Mouse (Mus musculus) lung, embryonic 15.5 days (tissue): ENCODE measurements around the gene Slc35b1. TPM values are rescaled to one million over a fixed set of nuclear protein-coding genes. Genes with fewer than 3 reads are reported as not detected.
A peak's percentile ranks its signal among the peaks of the same experiment; 100 is the strongest.

Experiments
- ATAC-seq: fragments of 200-750 bp; cut with Nextera tagmentation; 2 replicates; pipeline ENCODE4 v1.8.0; 2017; ENCODE audit warnings: moderate number of reproducible peaks, borderline replicate concordance; ENCODE audit not compliant: low FRiP score, low TSS enrichment; ENCODE audit errors: extremely low read depth
- H3K27ac ChIP-seq: fragments of 300-500 bp; sonication (generic); 2 replicates; pipeline ENCODE4 v1.5.1; 2015; ENCODE audit warnings: moderate library complexity, mild to moderate bottlenecking, inconsistent platforms
- H3K27me3 ChIP-seq: fragments of 300-500 bp; sonication (generic); 2 replicates; pipeline ENCODE4 v1.6.1; 2015; ENCODE audit warnings: inconsistent platforms
- H3K36me3 ChIP-seq: fragments of 300-500 bp; sonication (generic); 2 replicates; pipeline ENCODE4 v1.6.1; 2015; ENCODE audit warnings: inconsistent platforms
- H3K4me1 ChIP-seq: fragments of 300-500 bp; sonication (generic); 2 replicates; pipeline ENCODE4 v1.6.1; 2015; ENCODE audit warnings: inconsistent platforms
- H3K4me2 ChIP-seq: fragments of 300-500 bp; sonication (generic); 2 replicates; pipeline ENCODE4 v1.6.1; 2015; ENCODE audit warnings: inconsistent platforms, mild to moderate bottlenecking, moderate library complexity
- H3K4me3 ChIP-seq: fragments of 300-500 bp; sonication (generic); 2 replicates; pipeline ENCODE4 v1.5.1; 2015; ENCODE audit warnings: mild to moderate bottlenecking, inconsistent platforms
- H3K9ac ChIP-seq: fragments of 300-500 bp; sonication (generic); 2 replicates; pipeline ENCODE4 v1.6.1; 2015; ENCODE audit warnings: inconsistent platforms
- H3K9me3 ChIP-seq: fragments of 300-500 bp; sonication (generic); 2 replicates; pipeline ENCODE4 v1.6.1; 2016; ENCODE audit warnings: inconsistent platforms
- WGBS: fragments of 180-500 bp; shearing (Covaris S2); methylation state at CpG from one replicate; pipeline ENCODE4 v1.1.7; 2015; 5-methylcytosine and 5-hydroxymethylcytosine counted together
- polyA plus RNA-seq: library from polyadenylated mRNA; unstranded; fragments of >200 nt; fragmentation: Nextera tagmentation; extraction: Ambion mirVana; gene quantifications from 2 replicates; pipeline ENCODE4 v1.2.1, GENCODE M21; 2015

Gene Slc35b1
- polyA plus RNA-seq, 1 experiment from 2014 or later: 102 TPM

GRCm38 (mm10) chr11:95367011-95367735 lies 17.3 kb upstream of the Slc35b1 start:
- no peak overlapping the region for H3K4me3 ChIP-seq
- no peak for ATAC-seq
- H3K4me1 ChIP-seq: peaks cover 52% of the 10 kb centered on the region
- no peak overlapping the region for H3K4me2 ChIP-seq
- 0 out of 2 replicates have a peak overlapping the region, but pooled peaks have one; percentile 1 for H3K27ac ChIP-seq
- WGBS: 74% methylated on average over 8 of the region's 8 CpGs
- H3K27me3 ChIP-seq: no peaks in the 10 kb centered on the region
- H3K9me3 ChIP-seq: no peaks in the 10 kb centered on the region
- 0 out of 2 replicates have a peak, but pooled peaks cover 6% of the 10 kb centered on the region for H3K36me3 ChIP-seq
- H3K9ac ChIP-seq: no peak overlapping the region

- Histone ChIP-seq H3K27ac (no peak overlapping the region), H3K4me2 (no peak overlapping the region), H3K27me3 (no peaks in the 10 kb centered on the region), H3K9ac (no peak overlapping the region), H3K36me3 (peaks cover 15% of the 10 kb centered on the region), H3K9me3 (no peaks in the 10 kb centered on the region), H3K4me3 (no peak overlapping the region), H3K4me1 (peaks cover 48% of the 10 kb centered on the region)
- WGBS: 90% methylated on average over 8 of the region's 8 CpGs
- ATAC-seq: no peak
Observed at GRCm38 (mm10) chr11:95368231-95368823, 16.2 kb upstream of the Slc35b1 start.

- WGBS: 91% methylated on average over 4 of the region's 4 CpGs
- no peak overlapping the region for H3K4me3 ChIP-seq
- no peak for ATAC-seq
- H3K27ac ChIP-seq: no peak overlapping the region
- no peaks in the 10 kb centered on the region for H3K27me3 ChIP-seq
- H3K4me2 ChIP-seq: no peak overlapping the region
- peaks cover 18% of the 10 kb centered on the region for H3K36me3 ChIP-seq
- no peak overlapping the region for H3K9ac ChIP-seq
- H3K4me1 ChIP-seq: peaks cover 48% of the 10 kb centered on the region
- H3K9me3 ChIP-seq: no peaks in the 10 kb centered on the region
Observed at GRCm38 (mm10) chr11:95368871-95369270, 15.6 kb upstream of the Slc35b1 start.

GRCm38 (mm10) chr11:95369964-95370890 lies 14.3 kb upstream of the Slc35b1 start:
- peak overlapping the region; percentile 56 for H3K27ac ChIP-seq
- ATAC-seq: peak; percentile 60; the same call in 1 of the 2 replicates
- H3K36me3 ChIP-seq: peaks cover 31% of the 10 kb centered on the region
- H3K4me1 ChIP-seq: peaks cover 37% of the 10 kb centered on the region
- no peak overlapping the region for H3K4me3 ChIP-seq
- H3K4me2 ChIP-seq: no peak overlapping the region
- no peak overlapping the region for H3K9ac ChIP-seq
- 57% methylated on average over 15 of the region's 15 CpGs for WGBS
- H3K9me3 ChIP-seq: no peaks in the 10 kb centered on the region
- H3K27me3 ChIP-seq: no peaks in the 10 kb centered on the region

GRCm38 (mm10) chr11:95371182-95371581 lies 13.3 kb upstream of the Slc35b1 start:
- Histone ChIP-seq H3K4me2 (no peak overlapping the region), H3K9ac (no peak overlapping the region), H3K4me3 (no peak overlapping the region), H3K36me3 (peaks cover 40% of the 10 kb centered on the region), H3K4me1 (peaks cover 28% of the 10 kb centered on the region), H3K27ac (no peak overlapping the region), H3K9me3 (no peaks in the 10 kb centered on the region), H3K27me3 (no peaks in the 10 kb centered on the region)
- 85% methylated on average over 7 of the region's 7 CpGs for WGBS
- no peak for ATAC-seq

GRCm38 (mm10) chr11:95378926-95379325 lies 5.6 kb upstream of the Slc35b1 start:
- Histone ChIP-seq H3K4me3 (no peak overlapping the region), H3K9ac (no peak overlapping the region), H3K36me3 (peaks cover 45% of the 10 kb centered on the region), H3K27me3 (no peaks in the 10 kb centered on the region), H3K4me1 (no peaks in the 10 kb centered on the region), H3K9me3 (no peaks in the 10 kb centered on the region), H3K27ac (no peak overlapping the region), H3K4me2 (no peak overlapping the region)
- no peak for ATAC-seq
- 52% methylated on average over 9 of the region's 9 CpGs for WGBS

- no peak for ATAC-seq
- Histone ChIP-seq H3K9me3 (no peaks in the 10 kb centered on the region), H3K9ac (no peak overlapping the region), H3K4me3 (no peak overlapping the region), H3K27me3 (no peaks in the 10 kb centered on the region), H3K27ac (no peak overlapping the region), H3K4me2 (no peak overlapping the region), H3K36me3 (peaks cover 39% of the 10 kb centered on the region), H3K4me1 (no peaks in the 10 kb centered on the region)
- WGBS: 64% methylated on average over 5 of the region's 5 CpGs
Observed at GRCm38 (mm10) chr11:95379552-95379951, 4.9 kb upstream of the Slc35b1 start.

GRCm38 (mm10) chr11:95380711-95381110 lies 3.8 kb upstream of the Slc35b1 start:
- H3K4me3 ChIP-seq: no peak overlapping the region
- H3K36me3 ChIP-seq: peaks cover 30% of the 10 kb centered on the region

GRCm38 (mm10) chr11:95381146-95381545 lies 3.3 kb upstream of the Slc35b1 start:
- no peaks in the 10 kb centered on the region for H3K9me3 ChIP-seq
- no peak overlapping the region for H3K4me3 ChIP-seq
- 91% methylated on average over 1 of the region's 1 CpGs for WGBS
- H3K4me2 ChIP-seq: no peak overlapping the region
- no peak overlapping the region for H3K9ac ChIP-seq
- H3K27me3 ChIP-seq: no peaks in the 10 kb centered on the region
- H3K4me1 ChIP-seq: peaks cover 8% of the 10 kb centered on the region
- no peak overlapping the region for H3K27ac ChIP-seq
- ATAC-seq: no peak
- peaks cover 27% of the 10 kb centered on the region for H3K36me3 ChIP-seq

More at GRCm38 (mm10) chr11:95380711-95381110, 3.8 kb upstream of the Slc35b1 start:
- Histone ChIP-seq H3K27me3 (no peaks in the 10 kb centered on the region), H3K4me2 (no peak overlapping the region), H3K9ac (no peak overlapping the region), H3K9me3 (no peaks in the 10 kb centered on the region), H3K4me1 (peaks cover 4% of the 10 kb centered on the region), H3K27ac (no peak overlapping the region)
- ATAC-seq: no peak
- WGBS: 90% methylated on average over 7 of the region's 7 CpGs

GRCm38 (mm10) chr11:95383331-95383986 lies 1.0 kb upstream of the Slc35b1 start:
- no peak overlapping the region for H3K4me2 ChIP-seq
- no peaks in the 10 kb centered on the region for H3K9me3 ChIP-seq
- peaks cover 33% of the 10 kb centered on the region for H3K36me3 ChIP-seq
- H3K4me1 ChIP-seq: peaks cover 10% of the 10 kb centered on the region
- no peaks in the 10 kb centered on the region for H3K27me3 ChIP-seq
- no peak overlapping the region for H3K27ac ChIP-seq
- H3K4me3 ChIP-seq: no peak overlapping the region
- H3K9ac ChIP-seq: no peak overlapping the region
- WGBS: 83% methylated on average over 5 of the region's 5 CpGs
- no peak for ATAC-seq

- Histone ChIP-seq H3K9me3 (no peaks in the 10 kb centered on the region), H3K4me3 (peak overlapping the region; percentile 59), H3K27ac (no peak overlapping the region), H3K4me2 (peak overlapping the region; percentile 49), H3K27me3 (no peaks in the 10 kb centered on the region), H3K4me1 (peaks cover 10% of the 10 kb centered on the region), H3K9ac (peak overlapping the region; percentile 25; the same call in 1 of the 2 replicates), H3K36me3 (peaks cover 38% of the 10 kb centered on the region)
- no peak for ATAC-seq
- 38% methylated on average over 9 of the region's 9 CpGs for WGBS
Observed at GRCm38 (mm10) chr11:95384004-95384318, 531 bp upstream of the Slc35b1 start.
